Mouse (Mus musculus) heart, embryonic 13.5 days (tissue): ENCODE data around the gene Cdc42bpa. TPM values are rescaled to one million over a fixed set of nuclear protein-coding genes. Genes with fewer than 3 reads are reported as not detected.

Source experiments
- ATAC-seq: fragments of 200-750 bp; cut with Nextera tagmentation; 2 replicates; pipeline ENCODE4 v1.8.0; 2017; ENCODE audit warnings: moderate TSS enrichment; ENCODE audit not compliant: insufficient number of reproducible peaks, low FRiP score, low TSS enrichment; ENCODE audit errors: extremely low read depth
- H3K27ac ChIP-seq: fragments of 300-500 bp; sonication (generic); replicated peaks from 2 replicates; pipeline ENCODE4 v1.5.1; 2015; ENCODE audit warnings: moderate library complexity, mild to moderate bottlenecking, inconsistent platforms
- H3K27me3 ChIP-seq: fragments of 300-500 bp; sonication (generic); replicated peaks from 2 replicates; pipeline ENCODE4 v1.6.1; 2015; ENCODE audit warnings: mild to moderate bottlenecking, inconsistent platforms
- H3K36me3 ChIP-seq: fragments of 300-500 bp; sonication (generic); 2 replicates; pipeline ENCODE4 v1.6.1; 2015; ENCODE audit warnings: mild to moderate bottlenecking, inconsistent platforms
- H3K4me1 ChIP-seq: fragments of 300-500 bp; sonication (generic); 2 replicates; pipeline ENCODE4 v1.6.1; 2015; ENCODE audit warnings: inconsistent platforms
- H3K4me2 ChIP-seq: fragments of 300-500 bp; sonication (generic); 2 replicates; pipeline ENCODE4 v1.6.1; 2015; ENCODE audit warnings: inconsistent platforms, mild to moderate bottlenecking, moderate library complexity
- H3K4me3 ChIP-seq: fragments of 300-500 bp; sonication (generic); 2 replicates; pipeline ENCODE4 v1.5.1; 2015; ENCODE audit warnings: moderate library complexity, mild to moderate bottlenecking, inconsistent platforms
- H3K9ac ChIP-seq: fragments of 300-500 bp; sonication (generic); 2 replicates; pipeline ENCODE4 v1.6.1; 2015; ENCODE audit warnings: inconsistent platforms, mild to moderate bottlenecking, moderate library complexity
- H3K9me3 ChIP-seq: fragments of 300-500 bp; sonication (generic); 2 replicates; pipeline ENCODE4 v1.6.1; 2016; ENCODE audit warnings: inconsistent platforms
- WGBS: fragments of 180-500 bp; shearing (Covaris S2); methylation state at CpG from one replicate; pipeline ENCODE4 v1.1.7; 2015; ENCODE audit warnings: mixed read lengths; 5-methylcytosine and 5-hydroxymethylcytosine counted together
- polyA plus RNA-seq: library from polyadenylated mRNA; unstranded; fragments of >200 nt; fragmentation: Nextera tagmentation; extraction: Ambion mirVana; gene quantifications from 2 replicates; pipeline ENCODE4 v1.2.1, GENCODE M21; 2015

Cdc42bpa gene
- polyA plus RNA-seq, 1 experiment from 2014 or later = 9.2 TPM

DNA sequence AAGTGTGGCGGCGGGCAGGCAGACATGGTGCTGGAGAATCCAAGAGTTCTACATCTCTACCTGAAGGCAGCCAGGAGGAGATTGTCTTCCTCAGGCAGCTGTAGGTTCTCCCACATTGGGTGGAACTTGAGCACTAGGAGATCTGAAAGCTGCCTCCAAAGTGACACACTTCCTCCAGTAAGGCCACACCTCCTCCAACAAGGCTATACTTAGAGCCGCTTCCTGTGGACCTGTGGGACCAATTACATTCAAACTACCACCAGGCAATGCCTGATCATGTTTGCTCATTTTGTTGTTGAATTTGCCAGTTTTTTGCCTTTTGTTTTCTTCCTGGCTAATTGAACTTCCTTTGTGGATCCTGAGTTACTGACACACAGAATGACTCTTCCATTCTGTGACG lies 187.8 kb downstream of the Cdc42bpa start:
- Histone ChIP-seq H3K27me3 (no peaks in the 10 kb centered on the region), H3K27ac (0 out of 2 replicates have a peak overlapping the region, but pooled peaks have one; percentile 25), H3K4me2 (peak overlapping the region; percentile 34; the same call in 1 of the 2 replicates), H3K4me1 (0 out of 2 replicates have a peak, but pooled peaks cover 5% of the 10 kb centered on the region), H3K9ac (no peak overlapping the region), H3K9me3 (no peaks in the 10 kb centered on the region), H3K4me3 (no peak overlapping the region), H3K36me3 (peaks cover 63% of the 10 kb centered on the region)
- no peak for ATAC-seq
- WGBS = 66% methylated on average over 4 of the region's 4 CpGs

DNA sequence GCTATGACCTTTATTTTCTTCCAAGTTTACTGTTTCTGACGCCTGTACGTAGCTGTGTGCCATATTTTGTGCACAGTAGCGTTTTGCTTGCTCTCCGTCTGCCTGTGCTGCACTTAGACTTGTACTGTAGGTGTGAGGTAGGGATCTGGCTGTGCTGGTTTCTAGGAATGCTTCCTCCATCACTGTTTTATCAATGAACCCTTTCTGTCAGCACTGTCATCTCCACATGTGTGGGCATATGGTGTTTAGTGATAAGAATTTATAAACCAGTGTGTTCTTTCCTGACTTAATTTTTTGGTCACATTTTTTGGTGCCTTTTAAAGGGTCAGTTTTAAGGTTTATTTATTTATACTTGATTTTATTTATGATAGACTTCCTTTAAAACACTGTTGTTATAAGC lies 188.3 kb downstream of the Cdc42bpa start:
- ATAC-seq = no peak
- WGBS = 84% methylated on average over 4 of the region's 4 CpGs
- H3K36me3 ChIP-seq = peaks cover 60% of the 10 kb centered on the region

DNA sequence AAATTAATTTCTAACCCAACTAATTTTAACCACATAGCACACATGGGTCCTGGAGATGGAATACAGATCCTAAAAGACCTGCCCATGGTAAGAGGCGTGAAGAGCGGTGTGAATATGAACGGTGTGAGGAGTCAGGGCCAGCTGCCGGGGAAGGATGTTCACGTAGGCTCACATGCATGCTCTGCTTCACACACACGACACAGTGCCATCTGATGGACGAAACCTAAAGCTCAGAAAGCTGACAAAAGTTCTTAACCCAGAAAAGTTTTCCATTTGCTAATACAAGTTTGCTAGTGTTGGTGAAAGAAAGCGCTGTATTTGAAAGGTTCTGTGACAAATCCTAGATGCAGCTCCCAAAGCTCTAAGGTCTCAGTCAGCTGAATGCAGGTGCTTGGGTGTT lies 190.9 kb downstream of the Cdc42bpa start:
- H3K27ac ChIP-seq = no peak overlapping the region
- no peak overlapping the region for H3K9ac ChIP-seq
- 0 out of 2 replicates have a peak, but pooled peaks cover 5% of the 10 kb centered on the region for H3K4me1 ChIP-seq
- H3K4me2 ChIP-seq = no peak overlapping the region
- ATAC-seq = no peak
- H3K4me3 ChIP-seq = no peak overlapping the region
- peaks cover 56% of the 10 kb centered on the region for H3K36me3 ChIP-seq
- H3K27me3 ChIP-seq = no peaks in the 10 kb centered on the region
- 85% methylated on average over 8 of the region's 8 CpGs for WGBS
- H3K9me3 ChIP-seq = no peaks in the 10 kb centered on the region

More for the DNA sequence above, 188.3 kb downstream of the Cdc42bpa start:
- H3K9me3 ChIP-seq = no peaks in the 10 kb centered on the region
- H3K4me2 ChIP-seq = peak overlapping the region; percentile 34; the same call in 1 of the 2 replicates
- 0 out of 2 replicates have a peak overlapping the region, but pooled peaks have one; percentile 25 for H3K27ac ChIP-seq
- no peak overlapping the region for H3K9ac ChIP-seq
- H3K27me3 ChIP-seq = no peaks in the 10 kb centered on the region
- no peak overlapping the region for H3K4me3 ChIP-seq
- H3K4me1 ChIP-seq = 0 out of 2 replicates have a peak, but pooled peaks cover 5% of the 10 kb centered on the region

DNA sequence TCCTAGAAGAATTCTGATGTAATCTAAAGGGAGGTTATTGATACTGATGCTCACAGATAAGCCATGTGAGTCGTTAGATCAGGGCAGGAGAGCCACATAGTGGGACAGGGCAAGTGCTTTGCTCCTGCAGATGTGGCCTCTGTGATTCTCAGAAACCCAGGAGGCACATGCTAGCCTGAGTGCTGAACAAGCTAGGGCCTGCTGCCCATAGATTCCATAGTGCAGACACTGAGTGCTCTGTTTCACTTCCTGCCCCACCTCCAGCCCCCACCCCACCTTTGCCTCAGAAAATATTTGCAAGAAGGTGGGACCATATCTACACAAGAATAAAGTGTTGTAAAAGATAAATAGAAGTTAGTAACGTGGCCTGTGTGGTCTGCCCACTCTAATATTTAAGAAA lies 198.4 kb downstream of the Cdc42bpa start:
- H3K9ac ChIP-seq = no peak overlapping the region
- ATAC-seq = no peak
- H3K36me3 ChIP-seq = peaks cover 52% of the 10 kb centered on the region
- H3K9me3 ChIP-seq = no peaks in the 10 kb centered on the region
- no peak overlapping the region for H3K4me3 ChIP-seq
- WGBS = 60% methylated on average over 2 of the region's 2 CpGs
- no peak overlapping the region for H3K4me2 ChIP-seq
- no peaks in the 10 kb centered on the region for H3K27me3 ChIP-seq
- no peaks in the 10 kb centered on the region for H3K4me1 ChIP-seq
- no peak overlapping the region for H3K27ac ChIP-seq

DNA sequence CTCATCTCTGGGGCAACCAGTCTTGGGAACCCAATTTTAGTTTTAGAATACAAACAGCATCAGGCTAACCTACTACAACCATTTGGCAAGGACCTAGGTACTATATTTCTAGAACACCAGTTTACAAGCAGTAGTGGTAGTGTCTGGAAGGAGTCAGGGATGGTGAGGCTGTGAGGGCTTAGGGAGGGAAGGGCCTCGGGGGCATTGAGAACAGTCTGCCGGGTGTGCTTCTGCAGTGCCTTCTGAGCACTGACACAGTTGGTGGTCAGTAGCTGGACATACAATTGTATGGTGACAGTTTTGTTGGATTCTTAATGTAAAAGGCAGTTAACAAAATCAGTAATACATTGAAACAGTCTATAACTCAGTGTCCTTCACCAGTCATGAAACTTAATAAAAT lies 200.3 kb downstream of the Cdc42bpa start:
- no peak for ATAC-seq
- Histone ChIP-seq H3K4me3 (no peak overlapping the region), H3K4me1 (no peaks in the 10 kb centered on the region), H3K9me3 (no peaks in the 10 kb centered on the region), H3K27ac (no peak overlapping the region), H3K36me3 (peaks cover 53% of the 10 kb centered on the region), H3K9ac (no peak overlapping the region), H3K27me3 (no peaks in the 10 kb centered on the region), H3K4me2 (no peak overlapping the region)
- WGBS = 85% methylated on average over 2 of the region's 2 CpGs

DNA sequence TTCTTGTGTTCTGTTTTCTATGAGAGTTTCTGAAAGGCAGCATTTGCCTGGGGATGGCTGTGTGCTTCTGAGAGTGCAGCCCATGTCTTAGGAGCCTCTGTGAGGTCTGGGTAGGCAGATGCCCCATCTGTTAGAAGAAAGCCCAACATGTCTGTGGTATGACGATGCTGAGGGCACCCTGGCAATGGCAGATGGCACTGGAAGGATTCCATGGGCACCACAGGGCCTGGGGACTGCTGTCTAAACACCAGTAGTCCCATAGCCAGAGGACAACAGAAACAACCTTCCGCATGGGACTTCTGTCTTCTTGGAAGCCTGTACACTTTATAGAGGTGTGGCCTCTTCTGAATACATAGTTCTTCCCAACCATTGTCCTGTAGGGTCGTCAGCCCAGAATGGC lies 200.9 kb downstream of the Cdc42bpa start:
- H3K9me3 ChIP-seq = no peaks in the 10 kb centered on the region
- ATAC-seq = no peak
- no peak overlapping the region for H3K4me3 ChIP-seq
- no peaks in the 10 kb centered on the region for H3K4me1 ChIP-seq
- H3K36me3 ChIP-seq = peaks cover 55% of the 10 kb centered on the region
- H3K27me3 ChIP-seq = no peaks in the 10 kb centered on the region
- no peak overlapping the region for H3K4me2 ChIP-seq
- H3K9ac ChIP-seq = no peak overlapping the region
- 88% methylated on average over 3 of the region's 3 CpGs for WGBS
- H3K27ac ChIP-seq = no peak overlapping the region

DNA sequence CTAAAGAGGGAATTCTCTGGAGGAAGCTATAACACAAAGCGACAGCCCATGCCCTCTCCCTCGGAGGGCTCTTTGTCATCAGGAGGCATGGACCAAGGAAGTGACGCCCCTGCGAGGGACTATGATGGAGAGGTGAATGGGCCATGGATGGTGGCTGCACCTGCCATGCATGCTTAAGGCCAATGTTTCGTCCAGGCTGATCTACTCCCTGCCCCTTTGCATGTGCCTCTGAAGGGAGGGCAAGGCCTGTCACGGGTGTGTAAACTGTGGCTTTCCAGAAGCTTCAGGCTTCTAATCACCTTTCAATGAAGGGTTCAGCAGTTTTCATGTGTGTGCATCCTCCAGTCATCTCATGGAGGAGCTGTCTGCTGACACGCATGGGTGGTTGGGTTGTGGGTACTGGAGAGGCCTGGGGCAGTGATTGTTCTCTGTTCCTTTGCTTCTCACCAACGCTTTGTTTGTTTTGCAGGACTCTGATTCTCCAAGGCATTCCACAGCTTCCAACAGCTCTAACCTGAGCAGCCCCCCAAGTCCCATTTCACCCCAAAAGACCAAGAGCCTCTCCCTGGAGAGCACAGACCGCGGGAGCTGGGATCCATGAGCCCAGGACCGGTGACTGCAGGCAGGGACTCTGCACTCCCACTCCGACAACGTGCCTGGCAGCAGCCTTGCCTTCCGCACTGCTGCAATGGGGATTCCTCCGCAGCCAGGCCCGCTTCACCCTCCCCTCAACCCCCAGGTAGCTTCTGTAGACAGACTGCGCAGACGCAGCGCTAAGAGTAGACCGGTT lies 201.5 kb downstream of the Cdc42bpa start:
- Histone ChIP-seq H3K9me3 (no peaks in the 10 kb centered on the region), H3K27me3 (no peaks in the 10 kb centered on the region), H3K4me3 (no peak overlapping the region), H3K4me2 (no peak overlapping the region), H3K4me1 (no peaks in the 10 kb centered on the region), H3K36me3 (peaks cover 61% of the 10 kb centered on the region), H3K9ac (no peak overlapping the region), H3K27ac (no peak overlapping the region)
- ATAC-seq = no peak; the same call in 1 of the 2 replicates
- WGBS = 87% methylated on average over 20 of the region's 20 CpGs

DNA sequence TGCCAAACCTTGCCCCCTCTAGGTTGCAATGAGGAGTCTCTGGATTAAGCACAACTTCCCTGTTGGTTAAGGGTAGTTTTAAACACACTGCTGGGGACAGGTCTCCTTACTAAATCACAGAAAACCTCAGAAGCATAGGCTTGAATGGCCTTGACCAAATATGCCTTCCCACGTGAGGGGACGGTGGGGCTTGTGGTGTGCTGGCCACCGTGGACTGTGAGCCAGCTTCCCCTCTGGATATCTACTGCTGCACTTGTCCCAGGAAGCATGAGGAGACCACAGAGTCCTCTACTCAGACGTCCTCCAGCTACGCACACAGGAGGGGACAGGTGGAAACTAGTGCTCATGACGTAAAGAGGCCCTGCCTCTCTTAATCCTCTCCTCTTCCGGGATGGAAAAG lies 202.7 kb downstream of the Cdc42bpa start:
- H3K4me3 ChIP-seq = no peak overlapping the region
- WGBS = 87% methylated on average over 7 of the region's 7 CpGs
- H3K4me2 ChIP-seq = no peak overlapping the region
- no peak overlapping the region for H3K27ac ChIP-seq
- no peak for ATAC-seq
- no peak overlapping the region for H3K9ac ChIP-seq
- H3K27me3 ChIP-seq = no peaks in the 10 kb centered on the region
- H3K9me3 ChIP-seq = no peaks in the 10 kb centered on the region
- H3K4me1 ChIP-seq = no peaks in the 10 kb centered on the region
- H3K36me3 ChIP-seq = peaks cover 72% of the 10 kb centered on the region

DNA sequence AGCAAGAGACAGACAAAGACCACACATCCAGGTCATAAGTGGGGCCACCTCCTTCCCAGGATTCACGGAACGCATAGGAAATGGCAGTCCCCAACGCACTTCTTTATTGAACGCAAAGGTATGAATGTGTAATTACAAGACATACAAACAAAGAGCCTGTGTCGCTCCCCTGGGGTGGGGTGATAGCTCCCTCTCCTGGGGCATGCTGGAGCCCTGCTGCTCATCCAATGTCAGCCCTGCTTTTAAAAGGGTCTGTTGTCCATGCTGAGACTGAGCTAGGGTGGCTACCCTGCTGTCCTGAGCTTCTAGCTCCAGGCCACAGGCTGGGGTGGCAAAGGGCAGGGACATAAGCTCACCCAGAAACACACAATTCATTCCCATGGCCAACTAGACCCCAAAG lies 206.3 kb downstream of the Cdc42bpa start:
- whole genome bisulfite sequencing = 85% methylated on average over 5 of the region's 5 CpGs
- H3K4me1 ChIP-seq = no peaks in the 10 kb centered on the region
- no peaks in the 10 kb centered on the region for H3K27me3 ChIP-seq
- no peak overlapping the region for H3K4me3 ChIP-seq
- no peak overlapping the region for H3K27ac ChIP-seq
- no peaks in the 10 kb centered on the region for H3K9me3 ChIP-seq
- no peak for ATAC-seq
- H3K36me3 ChIP-seq = peaks cover 53% of the 10 kb centered on the region
- H3K9ac ChIP-seq = no peak overlapping the region
- no peak overlapping the region for H3K4me2 ChIP-seq

DNA sequence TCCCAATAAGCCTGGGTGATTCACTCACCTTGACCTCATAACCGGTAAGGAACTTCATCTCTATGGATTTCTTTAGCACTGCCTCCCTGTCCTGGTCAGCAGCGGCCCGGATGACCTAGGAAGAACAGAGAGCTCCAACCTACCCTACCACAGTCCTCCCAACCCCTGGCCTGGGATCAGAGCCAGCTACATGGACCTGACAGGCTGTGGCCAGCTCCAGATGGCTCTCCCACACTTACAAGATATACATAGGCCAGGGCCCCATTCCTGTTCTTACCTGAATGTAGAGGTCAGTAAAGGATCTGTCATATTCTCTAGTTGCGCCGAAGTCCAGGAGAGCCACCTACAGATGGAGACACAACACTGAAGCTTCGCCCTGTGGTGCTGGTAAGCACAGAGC lies 208.0 kb downstream of the Cdc42bpa start:
- WGBS = 90% methylated on average over 6 of the region's 6 CpGs

DNA sequence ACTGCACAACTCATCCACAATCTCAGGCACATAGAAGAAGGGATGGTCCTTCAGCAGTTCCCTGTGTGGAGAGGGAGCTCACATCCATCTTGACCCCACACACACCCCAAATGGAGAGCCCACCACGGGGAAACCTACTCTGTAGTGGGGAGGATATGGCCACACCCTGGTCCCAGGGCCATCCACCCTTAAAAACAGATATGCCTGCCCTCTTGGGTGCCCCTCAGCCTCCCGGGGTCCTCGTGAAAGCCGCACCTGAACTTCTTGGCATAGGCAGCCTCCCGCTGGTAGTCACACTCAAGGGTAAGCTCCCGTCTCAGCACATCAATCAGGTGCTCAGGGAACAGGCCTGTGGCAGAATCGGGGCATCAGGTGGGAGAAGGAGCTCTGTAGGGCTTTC lies 208.9 kb downstream of the Cdc42bpa start:
- no peaks in the 10 kb centered on the region for H3K9me3 ChIP-seq
- no peak overlapping the region for H3K9ac ChIP-seq
- 81% methylated on average over 7 of the region's 7 CpGs for whole genome bisulfite sequencing
- no peaks in the 10 kb centered on the region for H3K4me1 ChIP-seq
- peaks cover 32% of the 10 kb centered on the region for H3K36me3 ChIP-seq
- no peak overlapping the region for H3K27ac ChIP-seq
- H3K4me2 ChIP-seq = no peak overlapping the region
- no peak for ATAC-seq
- H3K27me3 ChIP-seq = no peaks in the 10 kb centered on the region
- H3K4me3 ChIP-seq = no peak overlapping the region

More for the DNA sequence above, 208.0 kb downstream of the Cdc42bpa start:
- no peaks in the 10 kb centered on the region for H3K27me3 ChIP-seq
- no peak for ATAC-seq
- H3K4me1 ChIP-seq = no peaks in the 10 kb centered on the region
- no peak overlapping the region for H3K27ac ChIP-seq
- H3K4me3 ChIP-seq = no peak overlapping the region
- H3K36me3 ChIP-seq = peaks cover 37% of the 10 kb centered on the region
- no peak overlapping the region for H3K9ac ChIP-seq
- H3K4me2 ChIP-seq = no peak overlapping the region
- H3K9me3 ChIP-seq = no peaks in the 10 kb centered on the region

DNA sequence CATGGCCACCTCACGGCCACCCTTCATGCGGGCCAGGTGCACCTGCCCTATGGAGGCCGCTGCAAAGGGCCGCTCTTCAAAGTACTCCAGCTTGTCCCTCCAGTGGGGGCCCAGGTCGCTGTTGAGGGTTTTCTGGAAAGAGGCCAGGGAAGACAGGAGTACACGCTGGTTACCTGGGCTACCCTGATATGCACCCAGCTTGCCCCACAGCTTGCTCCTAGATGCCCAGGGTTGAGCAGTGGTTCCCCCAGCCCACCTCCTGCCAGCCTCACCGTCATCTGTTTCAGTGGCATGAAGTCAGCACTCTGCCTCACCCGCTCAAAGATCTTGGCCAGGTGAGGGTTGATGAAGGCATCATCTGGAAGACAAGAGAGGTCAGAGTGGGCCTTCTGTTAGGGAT lies 209.8 kb downstream of the Cdc42bpa start:
- ATAC-seq = no peak
- no peak overlapping the region for H3K27ac ChIP-seq
- peaks cover 30% of the 10 kb centered on the region for H3K36me3 ChIP-seq
- 82% methylated on average over 8 of the region's 8 CpGs for WGBS
- H3K4me2 ChIP-seq = no peak overlapping the region
- H3K27me3 ChIP-seq = no peaks in the 10 kb centered on the region
- no peak overlapping the region for H3K9ac ChIP-seq
- H3K4me3 ChIP-seq = no peak overlapping the region
- H3K4me1 ChIP-seq = no peaks in the 10 kb centered on the region
- H3K9me3 ChIP-seq = no peaks in the 10 kb centered on the region
